Mouse (Mus musculus) hindbrain, embryonic 16.5 days (tissue): ENCODE data around the gene Fam13a. TPM values are rescaled to one million over a fixed set of nuclear protein-coding genes. Genes with fewer than 3 reads are reported as not detected.

Experiments
- ATAC-seq: fragments of 200-750 bp; cut with Nextera tagmentation; 2 replicates; pipeline ENCODE4 v1.8.0; 2017; ENCODE audit warnings: moderate TSS enrichment, moderate library complexity
- H3K27ac ChIP-seq: fragments of 300-500 bp; sonication (generic); 2 replicates; pipeline ENCODE4 v1.5.1; 2014; ENCODE audit warnings: low read depth, mild to moderate bottlenecking, control low read depth, low read length, moderate library complexity
- H3K27me3 ChIP-seq: fragments of 300-500 bp; sonication (generic); replicated peaks from 2 replicates; pipeline ENCODE4 v1.6.1; 2014; ENCODE audit warnings: low read length; ENCODE audit not compliant: control insufficient read depth, insufficient read depth
- H3K36me3 ChIP-seq: fragments of 300-500 bp; sonication (generic); 2 replicates; pipeline ENCODE4 v1.6.1; 2014; ENCODE audit warnings: mild to moderate bottlenecking, low read length, moderate library complexity, mixed read lengths; ENCODE audit not compliant: control insufficient read depth, insufficient read depth
- H3K4me1 ChIP-seq: fragments of 300-500 bp; sonication (generic); 2 replicates; pipeline ENCODE4 v1.6.1; 2014; ENCODE audit warnings: low read depth, low read length; ENCODE audit not compliant: control insufficient read depth, insufficient read depth
- H3K4me2 ChIP-seq: fragments of 300-500 bp; sonication (generic); 2 replicates; pipeline ENCODE4 v1.6.1; 2014; ENCODE audit warnings: mild to moderate bottlenecking, low read length, control low read depth, moderate library complexity
- H3K4me3 ChIP-seq: fragments of 300-500 bp; sonication (generic); 2 replicates; pipeline ENCODE4 v1.5.1; 2014; ENCODE audit warnings: mild to moderate bottlenecking, low read length, control low read depth, moderate library complexity
- H3K9ac ChIP-seq: fragments of 300-500 bp; sonication (generic); 2 replicates; pipeline ENCODE4 v1.6.1; 2014; ENCODE audit warnings: low read depth, mild to moderate bottlenecking, control low read depth, low read length, moderate library complexity
- H3K9me3 ChIP-seq: fragments of 300-500 bp; sonication (generic); 2 replicates; pipeline ENCODE4 v1.6.1; 2014; ENCODE audit warnings: mild to moderate bottlenecking, low read length, moderate library complexity; ENCODE audit not compliant: control insufficient read depth
- WGBS: fragments of 180-500 bp; shearing (Covaris S2); extraction: QIAGEN DNeasy Blood & Tissue Kit; methylation state at CpG from one replicate; pipeline ENCODE4 v1.1.7; 2014; 5-methylcytosine and 5-hydroxymethylcytosine counted together
- polyA plus RNA-seq: library from polyadenylated mRNA; unstranded; fragments of >200 nt; fragmentation: Nextera tagmentation; extraction: Ambion mirVana; gene quantifications from 2 replicates; pipeline ENCODE4 v1.2.1, GENCODE M21; 2015

Gene Fam13a
- polyA plus RNA-seq, 1 experiment from 2014 or later: 16.3 TPM

DNA sequence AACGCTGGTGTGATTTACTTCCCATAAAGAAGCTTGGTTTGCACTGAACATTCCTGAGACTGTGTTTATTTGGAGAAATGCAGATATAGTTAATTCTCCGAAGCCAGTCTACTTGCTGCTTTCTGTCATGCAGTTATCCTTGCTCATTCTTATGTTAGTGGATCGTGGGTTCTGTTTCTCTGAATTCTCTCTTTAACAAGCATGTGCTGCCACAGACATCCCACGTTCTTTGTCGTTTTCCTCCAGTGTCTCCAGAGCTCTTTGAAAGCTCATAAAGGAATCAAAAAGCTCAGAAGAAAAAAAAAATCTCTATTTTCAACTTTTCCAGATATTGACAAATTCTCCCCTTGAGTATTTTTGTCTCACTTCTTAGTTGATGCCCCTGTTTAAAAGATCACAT, 110.4 kb downstream of the Fam13a start:
- Histone ChIP-seq H3K4me2 (no peak overlapping the region), H3K9ac (no peak overlapping the region), H3K27ac (no peak overlapping the region), H3K9me3 (no peaks in the 10 kb centered on the region), H3K36me3 (peaks cover 7% of the 10 kb centered on the region), H3K27me3 (no peaks in the 10 kb centered on the region), H3K4me1 (no peaks in the 10 kb centered on the region), H3K4me3 (no peak overlapping the region)
- no peak for ATAC-seq
- 77% methylated on average over 5 of the region's 5 CpGs for WGBS

DNA sequence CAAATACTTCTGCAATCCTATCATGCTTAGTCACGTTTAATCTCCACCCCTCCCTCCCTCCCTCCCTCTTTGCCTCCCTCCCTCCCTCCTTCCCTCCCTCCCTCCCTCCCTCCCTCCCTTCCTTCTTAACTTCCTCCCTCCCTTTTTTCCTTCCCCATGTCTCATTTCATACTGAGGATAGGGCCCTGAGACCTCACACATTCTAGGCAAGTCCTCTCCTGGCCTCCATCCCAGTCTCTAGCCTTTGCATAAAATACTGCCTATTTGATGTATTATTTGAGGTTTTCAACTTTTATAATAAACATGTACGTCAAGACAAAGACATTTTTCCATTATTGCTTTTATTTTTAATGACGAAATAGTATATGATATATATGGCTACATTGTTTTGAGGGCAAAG, 110.8 kb downstream of the Fam13a start:
- no peak overlapping the region for H3K4me2 ChIP-seq
- no peaks in the 10 kb centered on the region for H3K9me3 ChIP-seq
- no peaks in the 10 kb centered on the region for H3K4me1 ChIP-seq
- no peak overlapping the region for H3K9ac ChIP-seq
- peaks cover 7% of the 10 kb centered on the region for H3K36me3 ChIP-seq
- no peaks in the 10 kb centered on the region for H3K27me3 ChIP-seq
- H3K4me3 ChIP-seq: no peak overlapping the region
- no peak overlapping the region for H3K27ac ChIP-seq
- ATAC-seq: no peak
- WGBS: 81% methylated on average over 3 of the region's 3 CpGs

DNA sequence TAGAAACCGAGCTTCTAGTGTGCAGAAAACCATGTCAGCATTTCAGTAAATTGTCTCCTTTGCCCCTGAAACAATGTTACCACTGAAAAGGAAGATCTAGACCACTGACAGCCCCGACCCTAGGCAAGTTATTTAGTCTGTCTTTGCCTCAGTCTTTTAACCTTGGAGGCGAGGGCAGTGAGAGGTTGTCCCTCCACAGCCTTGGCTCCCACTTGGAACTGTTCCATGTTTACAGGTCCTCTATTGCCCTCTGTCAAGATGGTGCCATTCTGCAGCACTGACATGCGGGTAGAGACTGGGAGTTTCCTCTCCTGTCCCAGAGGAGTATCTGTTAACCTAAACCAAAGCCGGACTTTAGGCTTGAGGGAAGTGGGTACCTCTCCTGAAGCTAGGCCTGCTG, 111.5 kb downstream of the Fam13a start:
- 81% methylated on average over 5 of the region's 5 CpGs for WGBS
- no peaks in the 10 kb centered on the region for H3K4me1 ChIP-seq

DNA sequence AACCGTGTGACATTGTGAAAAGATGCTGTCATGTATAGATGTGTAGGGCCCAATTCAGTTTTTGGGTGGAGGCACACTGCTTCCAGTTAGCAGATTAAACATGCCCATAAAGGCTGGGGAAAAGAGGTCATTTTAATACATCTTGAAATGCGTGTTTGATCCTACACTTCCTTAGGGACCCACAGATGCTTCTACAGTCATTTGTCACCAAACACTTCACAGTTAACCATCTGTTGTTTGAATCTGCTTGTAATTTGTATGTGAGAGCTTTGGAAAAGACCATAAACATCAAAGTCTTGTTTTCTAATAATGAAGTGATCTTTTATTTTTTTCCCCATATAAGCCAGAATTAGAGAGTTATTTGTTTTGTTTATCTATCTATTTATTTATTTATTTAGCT, 116.6 kb downstream of the Fam13a start:
- Histone ChIP-seq H3K4me1 (no peaks in the 10 kb centered on the region; the same call in 1 of the 2 replicates), H3K36me3 (peaks cover 15% of the 10 kb centered on the region), H3K4me3 (no peak overlapping the region), H3K9me3 (peaks cover 18% of the 10 kb centered on the region), H3K27ac (peak overlapping the region; percentile 79), H3K4me2 (peak overlapping the region; percentile 60), H3K9ac (no peak overlapping the region; the same call in 1 of the 2 replicates), H3K27me3 (no peaks in the 10 kb centered on the region)
- no peak for ATAC-seq
- WGBS: 53% methylated on average over 2 of the region's 2 CpGs

More for the DNA sequence above, 111.5 kb downstream of the Fam13a start:
- no peaks in the 10 kb centered on the region for H3K27me3 ChIP-seq
- H3K27ac ChIP-seq: no peak overlapping the region
- no peak overlapping the region for H3K4me3 ChIP-seq
- no peak for ATAC-seq
- H3K9ac ChIP-seq: no peak overlapping the region
- no peaks in the 10 kb centered on the region for H3K9me3 ChIP-seq
- H3K4me2 ChIP-seq: no peak overlapping the region
- H3K36me3 ChIP-seq: peaks cover 8% of the 10 kb centered on the region

DNA sequence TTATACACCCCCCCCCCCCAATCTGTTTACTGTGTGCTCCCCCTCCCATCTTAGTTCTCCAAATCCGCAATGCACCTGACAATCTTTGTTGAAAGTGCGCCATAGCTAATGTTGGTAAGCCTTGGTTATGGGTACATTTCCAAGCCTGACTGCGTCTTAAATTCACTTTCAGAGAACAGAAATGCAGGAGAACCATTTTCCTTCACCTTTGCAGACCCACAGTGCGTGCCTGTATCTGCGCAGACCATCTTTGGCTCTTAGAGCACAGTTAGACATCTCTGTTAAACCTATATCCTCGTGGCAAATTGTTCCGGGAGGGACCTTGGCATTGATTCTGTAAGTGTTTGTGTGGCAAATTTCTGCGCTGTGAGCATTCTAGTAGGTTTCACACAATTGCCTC, 117.0 kb downstream of the Fam13a start:
- no peaks in the 10 kb centered on the region; the same call in 1 of the 2 replicates for H3K4me1 ChIP-seq
- peak overlapping the region; percentile 79 for H3K27ac ChIP-seq
- H3K9me3 ChIP-seq: peaks cover 18% of the 10 kb centered on the region
- no peaks in the 10 kb centered on the region for H3K27me3 ChIP-seq
- ATAC-seq: no peak; the same call in 1 of the 2 replicates
- 67% methylated on average over 8 of the region's 8 CpGs for WGBS
- H3K9ac ChIP-seq: peak overlapping the region; percentile 46; the same call in 1 of the 2 replicates
- peak overlapping the region; percentile 60 for H3K4me2 ChIP-seq
- peak overlapping the region; percentile 55 for H3K4me3 ChIP-seq
- peaks cover 15% of the 10 kb centered on the region for H3K36me3 ChIP-seq

DNA sequence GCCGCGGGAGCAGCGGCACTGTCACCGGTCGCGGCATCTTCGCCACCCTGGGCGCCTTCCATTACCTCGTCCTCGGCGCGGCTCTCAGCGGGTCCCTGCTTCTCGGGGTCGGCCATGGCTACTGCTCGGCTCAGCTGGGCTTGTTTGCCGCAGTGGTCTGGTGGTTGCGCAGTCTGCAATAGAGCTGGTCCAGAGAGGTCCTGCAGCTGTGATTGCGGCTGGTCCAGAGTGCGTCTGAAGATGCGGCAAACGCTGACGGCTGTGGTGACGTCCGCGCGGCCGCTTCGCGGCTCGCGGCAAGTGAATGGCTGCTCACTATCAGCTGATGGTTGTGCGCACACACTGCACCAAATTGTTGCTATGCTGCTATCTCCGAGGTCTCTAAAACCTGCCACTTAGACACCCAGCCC, 117.5 kb downstream of the Fam13a start, which contains the start of gene Nap1l5:
Nap1l5 (minus strand) TSS at position 225 of the 410 bp plus-strand sequence.
- peak within 1 kb of the TSS; percentile 60 for H3K4me2 ChIP-seq
- peak within 1 kb of the TSS; percentile 71 for H3K9ac ChIP-seq
- peak within 1 kb of the TSS; percentile 55 for H3K4me3 ChIP-seq
- peaks cover 15% of the 10 kb centered on the region for H3K36me3 ChIP-seq
- ATAC-seq: peak; percentile 96
- no peaks in the 10 kb centered on the region; the same call in 1 of the 2 replicates for H3K4me1 ChIP-seq
- 47% methylated on average over 34 of the region's 34 CpGs for WGBS
- H3K9me3 ChIP-seq: peaks cover 18% of the 10 kb centered on the region
- no peaks in the 10 kb centered on the region for H3K27me3 ChIP-seq
- H3K27ac ChIP-seq: peak within 1 kb of the TSS; percentile 84

DNA sequence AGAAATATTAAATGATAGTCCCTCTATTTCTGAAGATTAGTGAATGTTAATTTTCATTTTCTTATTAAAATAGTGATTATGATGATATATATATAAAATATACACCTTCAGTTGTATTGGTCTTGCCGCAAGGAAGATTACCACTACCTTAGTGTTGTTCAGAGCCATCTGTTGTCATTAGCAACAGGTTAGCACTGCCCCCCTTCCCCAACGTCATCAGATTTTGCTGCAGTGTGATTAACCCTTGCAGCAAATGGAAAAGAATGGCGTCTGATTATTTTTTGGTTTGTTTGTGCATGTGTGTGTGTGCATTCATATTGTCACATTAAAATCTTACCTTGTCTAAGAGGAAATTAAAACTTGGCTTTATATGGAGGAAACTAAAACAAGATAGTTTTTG, 119.8 kb downstream of the Fam13a start:
- no peak for ATAC-seq
- Histone ChIP-seq H3K4me3 (no peak overlapping the region), H3K9me3 (peaks cover 18% of the 10 kb centered on the region), H3K9ac (no peak overlapping the region), H3K4me1 (no peaks in the 10 kb centered on the region; the same call in 1 of the 2 replicates), H3K4me2 (no peak overlapping the region), H3K27me3 (no peaks in the 10 kb centered on the region), H3K27ac (no peak overlapping the region), H3K36me3 (peaks cover 15% of the 10 kb centered on the region)
- WGBS: 43% methylated on average over 3 of the region's 3 CpGs

DNA sequence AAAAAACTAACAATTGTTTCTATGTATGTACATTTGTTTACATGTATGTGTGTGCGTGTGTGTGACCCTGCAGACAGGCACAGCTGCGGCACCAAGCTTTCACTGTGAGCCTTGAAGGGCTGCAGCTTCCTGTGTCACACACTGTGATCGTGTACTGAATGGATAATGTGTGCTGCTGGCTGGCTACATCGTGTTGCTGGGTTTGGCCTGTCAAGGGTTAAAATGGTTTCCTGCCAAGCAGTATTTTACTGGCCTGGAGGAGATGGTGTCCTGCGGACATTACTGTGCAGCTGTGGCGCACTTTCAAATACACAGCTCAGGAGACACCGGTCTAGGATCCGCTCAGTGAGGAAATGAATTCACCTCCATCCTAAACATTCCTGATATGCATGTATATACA, 121.2 kb downstream of the Fam13a start:
- Histone ChIP-seq H3K9ac (peak overlapping the region; percentile 35; the same call in 1 of the 2 replicates), H3K27me3 (no peaks in the 10 kb centered on the region), H3K9me3 (peaks cover 18% of the 10 kb centered on the region), H3K4me1 (no peaks in the 10 kb centered on the region; the same call in 1 of the 2 replicates), H3K4me2 (peak overlapping the region; percentile 43), H3K27ac (peak overlapping the region; percentile 57), H3K4me3 (no peak overlapping the region), H3K36me3 (peaks cover 15% of the 10 kb centered on the region)
- ATAC-seq: peak; percentile 81
- 13% methylated on average over 8 of the region's 8 CpGs for WGBS

DNA sequence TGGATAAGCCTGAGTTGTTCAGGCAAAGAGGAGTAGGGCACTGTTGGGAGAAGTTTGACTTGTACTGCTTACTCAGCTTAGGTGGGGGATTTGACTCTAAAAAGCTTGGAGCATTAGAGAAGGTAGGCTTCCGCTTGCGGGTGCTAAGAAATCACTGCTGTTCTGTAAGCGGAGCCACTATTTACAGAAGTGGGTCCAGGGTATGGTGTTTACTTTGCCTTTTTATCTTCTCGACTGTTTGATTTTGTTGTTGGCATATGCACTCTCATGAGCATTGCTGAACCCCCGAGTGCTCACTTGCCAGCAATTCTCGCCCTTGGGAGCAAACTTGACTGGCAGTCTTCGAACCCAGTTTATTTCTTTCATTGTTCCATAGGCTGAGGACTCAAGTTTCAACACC, 123.8 kb downstream of the Fam13a start:
- ATAC-seq: no peak
- Histone ChIP-seq H3K9ac (no peak overlapping the region), H3K36me3 (peaks cover 7% of the 10 kb centered on the region), H3K27ac (no peak overlapping the region), H3K27me3 (no peaks in the 10 kb centered on the region), H3K4me3 (no peak overlapping the region), H3K9me3 (no peaks in the 10 kb centered on the region), H3K4me1 (no peaks in the 10 kb centered on the region; the same call in 1 of the 2 replicates), H3K4me2 (no peak overlapping the region)
- WGBS: 93% methylated on average over 7 of the region's 7 CpGs
